Mouse (Mus musculus): ENCODE measurements around the gene 2010111I01Rik. TPM values are rescaled to one million over a fixed set of nuclear protein-coding genes. Genes with fewer than 3 reads are reported as not detected.

Gene 2010111I01Rik
- polyA plus RNA-seq, 1 experiment = 84.5 TPM

DNA sequence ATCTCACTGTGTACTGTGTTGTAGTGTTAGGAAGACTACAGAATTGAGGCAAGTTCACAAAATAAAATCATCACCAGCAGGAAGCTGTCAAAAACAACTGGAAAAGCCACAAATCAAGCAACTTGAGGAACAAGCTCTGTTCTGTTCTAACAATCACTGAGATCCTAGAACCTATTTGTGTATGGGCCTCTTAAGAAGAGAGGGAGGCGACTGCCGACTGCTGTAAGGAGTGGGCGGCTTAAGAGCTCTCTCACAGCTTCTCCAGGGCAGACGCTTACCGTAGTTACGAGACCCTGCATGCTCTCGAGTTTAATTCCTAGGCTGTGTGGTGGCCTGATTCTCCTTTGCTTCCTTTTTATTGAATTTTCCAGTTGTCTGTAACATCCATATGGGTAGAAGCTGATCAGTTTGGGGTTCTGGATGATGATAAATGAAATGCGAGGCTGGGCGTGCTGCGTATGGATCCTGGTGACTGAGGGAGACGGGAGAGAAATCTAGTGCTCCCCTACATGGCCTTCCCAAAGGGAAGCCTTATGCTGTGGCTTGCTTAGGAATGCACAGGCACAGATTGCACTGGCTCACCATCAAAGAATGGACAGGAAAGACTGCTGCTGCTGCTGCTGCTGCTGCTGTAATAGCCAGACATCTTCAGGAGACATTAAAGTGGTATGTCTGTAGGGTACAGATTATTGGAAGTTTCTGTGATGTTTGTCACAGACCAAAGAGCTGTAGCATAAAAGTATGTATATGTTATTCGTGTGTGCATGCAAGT, 286.6 kb downstream of the 2010111I01Rik start:
- no peaks in the 10 kb centered on the region; the same call in 1 of the 2 replicates for H3K36me3 ChIP-seq (ENCODE audit: control insufficient read depth, insufficient read depth, low read length)
- H3K27me3 ChIP-seq (replicated peaks; ENCODE audit: control insufficient read depth, insufficient read depth, low read length) = no peaks in the 10 kb centered on the region
- DNase-seq = peak; percentile 60
- 45% methylated on average over 12 of the region's 12 CpGs for WGBS
- peaks cover 67% of the 10 kb centered on the region for H3K4me1 ChIP-seq (ENCODE audit: control insufficient read depth, insufficient read depth, low read length)
- H3K4me3 ChIP-seq (ENCODE audit: insufficient read depth, low read depth, low read length) = peak overlapping the region; percentile 6; the same call in 1 of the 2 replicates
- peak overlapping the region; percentile 72 for H3K27ac ChIP-seq (ENCODE audit: insufficient read depth, low read depth, low read length)
- no peak for TF ChIP-seq CTCF (conservative IDR thresholded peaks at IDR 0.05; ENCODE audit: insufficient read depth, insufficient read length, low read depth, low read length)
- no peak for TF ChIP-seq POLR2A (IDR thresholded peaks at IDR 0.05; ENCODE audit: low read depth, low read length)

DNA sequence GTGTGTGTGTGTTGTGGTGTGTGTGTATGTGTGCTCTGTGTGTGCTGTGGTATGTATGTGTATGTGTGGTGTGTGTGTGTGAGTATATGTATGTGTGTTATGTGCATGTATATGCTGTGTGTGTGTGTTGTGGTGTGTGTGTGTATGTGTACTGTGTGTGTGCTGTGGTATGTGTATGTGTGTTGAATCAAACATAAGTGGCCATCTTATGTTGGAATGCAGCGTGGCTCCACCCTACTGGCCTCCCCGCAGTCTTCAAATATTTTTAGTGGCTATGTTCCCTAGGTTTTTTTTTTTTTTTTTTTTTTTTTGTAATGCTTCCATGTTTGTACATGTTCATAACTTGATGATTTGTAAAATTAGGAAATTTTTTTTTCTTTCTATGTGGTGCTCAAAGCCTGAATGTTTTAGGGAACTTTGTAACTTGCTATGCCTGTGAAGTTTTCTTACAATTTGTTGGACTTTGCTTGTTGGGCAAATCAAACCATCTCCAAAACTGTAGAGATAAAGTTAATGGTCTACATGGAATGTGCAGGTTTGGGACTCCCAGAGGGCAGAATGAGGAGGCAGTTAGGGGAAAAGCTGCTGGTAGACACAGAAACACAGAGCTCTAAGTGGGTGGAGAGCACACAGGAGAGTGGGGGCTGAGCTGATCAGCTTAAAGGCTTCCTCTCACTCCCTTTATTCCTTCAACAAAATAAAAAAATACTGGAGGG, 287.8 kb downstream of the 2010111I01Rik start:
- DNase-seq = peak; percentile 68
- TF ChIP-seq CTCF (conservative IDR thresholded peaks at IDR 0.05; ENCODE audit: insufficient read depth, insufficient read length, low read depth, low read length) (no peak), POLR2A (IDR thresholded peaks at IDR 0.05; ENCODE audit: low read depth, low read length) (no peak)
- Histone ChIP-seq H3K27me3 (replicated peaks; ENCODE audit: control insufficient read depth, insufficient read depth, low read length) (no peaks in the 10 kb centered on the region), H3K4me3 (ENCODE audit: insufficient read depth, low read depth, low read length) (no peak overlapping the region), H3K36me3 (ENCODE audit: control insufficient read depth, insufficient read depth, low read length) (no peaks in the 10 kb centered on the region; the same call in 1 of the 2 replicates), H3K27ac (ENCODE audit: insufficient read depth, low read depth, low read length) (peak overlapping the region; percentile 75), H3K4me1 (ENCODE audit: control insufficient read depth, insufficient read depth, low read length) (peaks cover 66% of the 10 kb centered on the region)
- WGBS = 27% methylated on average over 2 of the region's 2 CpGs

GRCm38 (mm10) chr13:63253147-63253546, 288.5 kb downstream of the 2010111I01Rik start:
- TF ChIP-seq CTCF (conservative IDR thresholded peaks at IDR 0.05; ENCODE audit: insufficient read depth, insufficient read length, low read depth, low read length) (no peak), POLR2A (IDR thresholded peaks at IDR 0.05; ENCODE audit: low read depth, low read length) (no peak)
- H3K27me3 ChIP-seq (replicated peaks; ENCODE audit: control insufficient read depth, insufficient read depth, low read length) = no peaks in the 10 kb centered on the region
- H3K4me3 ChIP-seq (ENCODE audit: insufficient read depth, low read depth, low read length) = no peak overlapping the region
- peaks cover 63% of the 10 kb centered on the region for H3K4me1 ChIP-seq (ENCODE audit: control insufficient read depth, insufficient read depth, low read length)
- peak overlapping the region; percentile 75 for H3K27ac ChIP-seq (ENCODE audit: insufficient read depth, low read depth, low read length)
- WGBS = 16% methylated on average over 5 of the region's 5 CpGs
- DNase-seq = peak; percentile 66
- no peaks in the 10 kb centered on the region; the same call in 1 of the 2 replicates for H3K36me3 ChIP-seq (ENCODE audit: control insufficient read depth, insufficient read depth, low read length)

GRCm38 (mm10) chr13:63253886-63254636, 289.4 kb downstream of the 2010111I01Rik start:
- H3K27ac ChIP-seq (ENCODE audit: insufficient read depth, low read depth, low read length) = peak overlapping the region; percentile 72
- H3K27me3 ChIP-seq (replicated peaks; ENCODE audit: control insufficient read depth, insufficient read depth, low read length) = no peaks in the 10 kb centered on the region
- no peaks in the 10 kb centered on the region; the same call in 1 of the 2 replicates for H3K36me3 ChIP-seq (ENCODE audit: control insufficient read depth, insufficient read depth, low read length)
- peaks cover 67% of the 10 kb centered on the region for H3K4me1 ChIP-seq (ENCODE audit: control insufficient read depth, insufficient read depth, low read length)
- 42% methylated on average over 7 of the region's 7 CpGs for WGBS
- DNase-seq = no peak
- H3K4me3 ChIP-seq (ENCODE audit: insufficient read depth, low read depth, low read length) = no peak overlapping the region
- TF ChIP-seq POLR2A (IDR thresholded peaks at IDR 0.05; ENCODE audit: low read depth, low read length) (no peak), CTCF (conservative IDR thresholded peaks at IDR 0.05; ENCODE audit: insufficient read depth, insufficient read length, low read depth, low read length) (no peak)

GRCm38 (mm10) chr13:63255519-63256011, 290.9 kb downstream of the 2010111I01Rik start:
- DNase-seq = peak; percentile 87
- no peak for TF ChIP-seq CTCF (conservative IDR thresholded peaks at IDR 0.05; ENCODE audit: insufficient read depth, insufficient read length, low read depth, low read length)
- no peak for TF ChIP-seq POLR2A (IDR thresholded peaks at IDR 0.05; ENCODE audit: low read depth, low read length)
- no peaks in the 10 kb centered on the region; the same call in 1 of the 2 replicates for H3K36me3 ChIP-seq (ENCODE audit: control insufficient read depth, insufficient read depth, low read length)
- WGBS = 33% methylated on average over 5 of the region's 5 CpGs
- no peaks in the 10 kb centered on the region for H3K27me3 ChIP-seq (replicated peaks; ENCODE audit: control insufficient read depth, insufficient read depth, low read length)
- H3K27ac ChIP-seq (ENCODE audit: insufficient read depth, low read depth, low read length) = peak overlapping the region; percentile 72
- 0 out of 2 replicates have a peak overlapping the region, but pooled peaks have one; percentile 13 for H3K4me3 ChIP-seq (ENCODE audit: insufficient read depth, low read depth, low read length)
- peaks cover 64% of the 10 kb centered on the region for H3K4me1 ChIP-seq (ENCODE audit: control insufficient read depth, insufficient read depth, low read length)

DNA sequence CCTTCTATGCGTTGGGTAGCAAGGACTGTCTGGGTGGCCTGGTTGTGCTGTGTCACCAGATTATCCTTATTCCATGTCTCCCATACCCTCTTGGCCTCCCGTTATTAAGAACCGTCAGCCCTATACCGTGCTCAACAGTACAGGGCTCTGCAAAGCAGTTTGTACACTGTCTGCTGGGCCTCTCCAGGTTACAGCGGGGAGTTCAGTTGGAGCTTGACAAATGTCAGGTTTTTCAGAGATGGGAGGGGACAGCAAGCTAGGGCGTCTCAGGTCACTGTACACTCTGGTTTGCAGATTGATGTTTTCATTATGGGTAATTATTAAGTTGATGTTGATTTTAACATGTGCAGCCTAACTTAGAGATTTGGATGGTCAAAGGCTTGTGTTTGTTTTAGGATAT, 291.5 kb downstream of the 2010111I01Rik start:
- peak overlapping the region; percentile 72 for H3K27ac ChIP-seq (ENCODE audit: insufficient read depth, low read depth, low read length)
- TF ChIP-seq POLR2A (IDR thresholded peaks at IDR 0.05; ENCODE audit: low read depth, low read length) = no peak
- peaks cover 68% of the 10 kb centered on the region for H3K4me1 ChIP-seq (ENCODE audit: control insufficient read depth, insufficient read depth, low read length)
- H3K36me3 ChIP-seq (ENCODE audit: control insufficient read depth, insufficient read depth, low read length) = no peaks in the 10 kb centered on the region; the same call in 1 of the 2 replicates
- 18% methylated on average over 6 of the region's 6 CpGs for WGBS
- DNase-seq = peak; percentile 66
- H3K4me3 ChIP-seq (ENCODE audit: insufficient read depth, low read depth, low read length) = no peak overlapping the region
- H3K27me3 ChIP-seq (replicated peaks; ENCODE audit: control insufficient read depth, insufficient read depth, low read length) = no peaks in the 10 kb centered on the region

All from kidney, adult 2 months (tissue).